Mouse (Mus musculus) adrenal gland (tissue): ENCODE measurements at regions not wholly inside any gene's neighbourhood (a gene's known extent, or its start where the extent isn't known, plus 50 kb on each side); places are given as distances from the start of the nearest gene placed in this dataset.

Experiments used
- intact Hi-C: fragments of 180-260 bp; cut with DNase I; formaldehyde crosslinking; loops from one replicate; pipeline ENCODE4 v1.15.1; 2025

DNA sequence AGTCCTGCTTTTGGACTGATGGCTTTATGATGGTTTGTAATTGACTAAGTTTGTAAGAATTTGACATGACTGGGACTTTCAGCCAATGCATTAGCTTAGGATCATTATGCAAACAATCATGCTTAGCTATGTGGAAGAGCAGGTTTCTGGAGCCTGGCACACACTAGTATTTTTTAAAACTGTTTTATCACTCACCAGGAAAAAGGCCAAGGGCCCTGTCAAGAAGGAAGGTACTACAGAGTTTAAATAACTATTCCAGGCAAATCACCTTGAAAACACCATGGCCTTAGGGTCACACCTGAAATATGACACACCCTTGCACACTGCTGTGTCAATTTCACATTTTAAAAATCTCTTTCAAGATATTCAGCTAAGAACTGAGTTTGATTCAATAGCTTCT is 341.0 kb downstream of the Nr2f2 start:
- intact Hi-C loops: no loop called here

DNA sequence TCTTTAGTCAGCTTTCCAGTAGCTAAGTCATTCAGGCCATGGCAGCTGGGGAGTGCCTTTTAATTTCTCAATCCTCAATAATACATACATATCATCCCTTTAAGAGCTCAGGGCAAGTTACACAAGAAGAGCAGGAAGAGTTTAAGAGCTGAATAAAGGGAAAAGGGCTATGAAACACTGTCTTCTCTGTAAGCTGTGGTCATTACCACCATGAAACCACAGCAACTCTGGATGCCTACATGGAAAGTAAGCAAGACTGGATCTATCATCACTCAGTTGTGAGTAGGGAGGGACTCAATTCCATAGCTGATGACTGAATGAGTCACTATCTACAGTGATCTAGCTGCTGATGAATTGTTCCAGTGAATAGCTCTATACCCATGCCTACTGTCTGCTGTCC is 349.9 kb downstream of the Nr2f2 start:
- intact Hi-C loops: no loop called here

DNA sequence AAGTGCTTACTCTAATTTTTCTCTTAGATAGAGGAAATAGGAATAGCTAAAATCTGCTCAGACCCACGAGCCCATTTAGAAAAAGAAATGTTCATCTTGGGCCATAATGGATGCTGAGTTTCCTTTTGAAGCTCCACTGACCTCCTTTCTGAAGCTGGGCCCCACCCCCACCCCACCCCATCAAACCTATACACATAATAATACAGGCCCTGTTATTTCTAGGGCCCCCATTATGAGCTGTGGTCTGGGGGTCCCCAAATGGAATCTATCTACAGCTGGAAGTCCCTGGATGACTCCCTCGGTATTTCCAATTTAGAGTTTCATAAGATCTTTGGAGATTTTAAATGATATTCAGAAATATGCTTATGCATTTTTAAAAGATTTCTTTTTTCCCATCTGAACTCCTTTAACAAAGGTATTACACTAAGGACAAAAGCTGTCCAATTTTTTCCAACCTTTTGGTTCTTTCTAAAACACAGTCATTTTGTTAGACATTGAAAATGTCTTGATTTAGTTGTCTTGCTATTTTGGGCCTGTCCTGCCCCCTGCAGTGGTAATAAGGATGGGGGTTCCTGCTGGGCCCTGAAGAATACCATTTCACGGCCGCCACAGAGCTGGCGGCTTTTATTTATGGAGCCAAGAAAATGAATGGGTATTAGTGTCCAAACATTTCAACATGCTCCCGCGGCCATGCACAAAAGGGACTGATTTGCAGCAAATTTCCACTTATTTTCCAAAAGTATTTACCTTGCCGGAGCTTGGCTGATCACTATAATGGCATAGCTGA is 363.1 kb downstream of the Nr2f2 start:
- intact Hi-C loops: no loop called here

DNA sequence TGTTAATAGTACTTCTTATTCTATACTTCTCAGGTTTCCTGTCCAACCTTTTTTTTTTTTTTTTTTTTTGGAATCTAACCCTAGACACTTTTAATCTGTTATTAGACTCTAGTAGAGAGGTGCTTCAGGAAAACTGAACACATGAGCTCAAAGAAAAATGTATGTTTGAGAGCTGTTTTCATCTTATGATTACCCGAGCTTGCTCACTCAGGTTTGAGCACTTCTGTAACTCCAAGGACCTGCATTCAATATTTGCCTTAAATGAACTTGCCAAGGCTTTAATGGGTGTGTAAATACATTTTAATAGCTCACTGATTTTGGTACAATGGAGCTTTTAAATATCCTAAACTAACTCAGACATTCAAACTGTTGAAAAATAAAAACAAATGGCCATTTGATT is 367.8 kb downstream of the Nr2f2 start:
- intact Hi-C loops: loop anchor here (10.0 kb wide), 1 partner anchor 336 kb away; no protein-coding TSS in a partner anchor

DNA sequence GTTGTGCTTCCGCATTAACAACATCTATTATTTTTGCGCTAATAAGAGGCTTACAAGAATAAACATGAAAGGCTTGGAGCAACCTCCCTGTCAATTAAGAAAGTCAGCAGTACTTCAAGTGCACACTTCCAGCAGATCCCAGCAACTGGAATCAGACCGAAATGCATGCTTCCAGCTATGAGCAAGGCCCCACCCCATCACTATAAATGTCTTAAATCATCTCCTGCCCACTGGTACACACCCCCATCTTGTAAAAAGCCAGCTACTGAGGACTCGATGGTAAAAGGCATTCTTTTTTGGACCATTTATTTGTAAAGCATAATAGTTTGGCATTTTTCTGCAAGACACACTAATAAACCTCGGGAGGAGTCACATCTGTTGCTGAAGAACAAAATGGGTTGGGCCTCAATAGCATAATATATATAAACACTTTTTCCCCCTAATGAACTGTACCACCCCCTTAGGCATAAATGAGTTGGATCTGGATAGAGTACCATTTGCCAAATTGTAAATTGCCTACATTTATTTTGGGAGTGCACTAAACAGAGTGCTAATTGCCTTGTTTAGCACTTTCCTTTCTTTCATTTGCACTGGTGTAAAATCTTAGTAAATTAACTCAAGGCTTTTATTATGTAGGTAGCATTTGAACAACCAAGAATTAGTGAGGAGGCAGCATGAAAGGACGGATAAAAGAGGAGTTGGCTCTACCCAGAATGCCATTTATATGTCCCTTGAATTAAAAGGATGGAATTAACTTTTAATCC is 371.8 kb downstream of the Nr2f2 start:
- intact Hi-C loops: loop anchor here (10.0 kb wide), 1 partner anchor 340 kb away; no protein-coding TSS in a partner anchor

DNA sequence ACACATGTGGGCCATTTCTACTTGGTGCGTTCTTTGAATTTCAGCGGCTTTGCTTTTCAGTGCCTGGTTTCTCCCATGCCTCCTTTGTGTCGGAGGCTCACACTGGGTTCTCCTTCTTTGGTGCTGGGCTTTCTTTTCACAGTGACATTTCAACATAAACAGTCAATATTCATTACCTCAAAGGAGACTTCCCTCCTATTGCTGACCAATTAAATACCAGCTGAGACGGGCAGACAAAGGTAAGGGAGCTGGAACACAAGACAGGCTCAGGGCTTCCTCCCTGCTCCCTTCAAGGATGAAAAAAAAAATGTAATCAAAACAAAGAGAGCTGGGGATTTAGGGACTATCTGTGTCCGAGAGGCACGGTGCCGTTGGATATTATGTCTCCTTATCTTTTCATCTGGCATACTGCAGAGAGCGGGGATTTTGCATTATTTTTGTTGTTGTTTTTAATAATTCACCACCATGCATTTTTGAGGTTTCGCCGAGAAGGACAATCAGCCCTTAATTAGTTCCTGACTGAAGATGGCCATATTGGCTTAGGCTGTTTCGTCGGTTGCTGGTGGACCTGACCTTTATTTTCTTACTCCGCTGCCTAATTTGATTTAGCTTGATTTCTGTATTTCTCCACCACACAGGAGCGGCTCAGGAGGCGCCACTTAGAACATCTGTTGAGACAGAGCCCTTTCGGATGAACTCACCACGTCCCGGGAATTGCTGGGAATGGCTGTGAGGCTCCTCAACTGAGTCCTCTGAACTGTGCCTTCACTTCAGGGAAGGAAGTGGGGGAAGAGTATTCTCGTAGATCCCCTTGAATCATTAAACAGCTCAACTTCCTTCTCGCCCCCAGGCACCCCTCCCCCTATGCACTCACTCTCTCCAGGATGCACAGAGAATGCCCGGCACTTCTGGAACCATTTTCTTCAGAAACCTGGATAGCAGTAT is 373.9 kb downstream of the Nr2f2 start:
- intact Hi-C loops: loop anchor here (10.0 kb wide), 1 partner anchor 342 kb away; no protein-coding TSS in a partner anchor

DNA sequence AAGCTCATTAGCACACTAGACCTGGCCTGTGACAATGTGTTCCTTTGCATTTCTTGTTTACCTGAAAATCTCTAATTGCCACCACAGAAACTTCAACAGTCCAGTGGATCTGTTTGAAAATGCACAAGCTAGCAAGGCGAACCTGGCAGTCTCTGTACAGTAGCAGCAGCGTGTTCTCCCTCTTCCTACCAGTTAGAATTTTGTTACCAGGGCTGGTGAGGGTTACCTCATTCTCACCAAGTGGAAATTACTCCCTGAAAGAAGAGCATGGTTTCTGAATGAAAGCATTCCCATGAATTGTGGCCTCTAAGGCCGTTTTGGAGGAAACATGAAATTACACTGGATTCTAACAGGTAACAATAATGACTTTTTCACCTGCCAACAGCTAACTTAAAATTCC is 374.6 kb downstream of the Nr2f2 start:
- intact Hi-C loops: loop anchor here (10.0 kb wide), 1 partner anchor 343 kb away; no protein-coding TSS in a partner anchor

DNA sequence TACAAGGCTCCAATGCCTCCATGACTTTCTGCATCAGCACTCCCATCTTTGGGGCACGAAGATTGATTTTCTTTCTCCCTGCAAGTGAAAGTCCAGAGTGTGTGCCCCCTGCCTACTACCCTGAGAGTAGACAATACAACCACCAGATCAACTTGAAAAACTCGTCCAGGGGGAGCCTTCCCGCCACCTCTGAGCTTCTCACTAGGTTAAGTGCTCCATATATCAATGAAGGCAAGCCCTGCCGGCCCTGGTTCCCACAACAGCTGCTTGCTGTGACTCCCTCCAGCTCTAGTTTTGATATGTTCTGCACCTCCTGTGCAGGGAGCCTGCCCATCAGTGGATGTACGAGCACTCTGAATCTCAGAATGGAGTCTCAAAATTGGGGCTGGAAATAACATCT is 377.8 kb downstream of the Nr2f2 start:
- intact Hi-C loops: no loop called here

DNA sequence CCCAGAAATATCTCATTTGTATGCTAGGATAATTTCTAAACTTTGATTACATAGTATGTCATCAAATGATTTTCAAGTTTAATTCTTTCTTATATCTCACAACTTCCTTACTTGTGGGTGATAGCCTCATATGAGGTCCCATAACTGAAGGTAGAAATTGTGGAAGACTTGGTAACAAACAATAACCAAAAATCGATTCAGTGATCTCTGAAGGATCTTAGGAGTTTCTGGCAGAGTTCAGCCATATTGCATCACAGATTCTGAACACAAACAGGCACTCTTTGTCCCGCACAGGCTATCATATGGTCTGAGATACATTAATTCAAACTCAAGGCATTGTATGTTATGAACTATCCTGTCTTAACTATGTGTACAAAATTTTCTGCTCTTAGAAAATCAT is 385.2 kb downstream of the Nr2f2 start:
- intact Hi-C loops: no loop called here

DNA sequence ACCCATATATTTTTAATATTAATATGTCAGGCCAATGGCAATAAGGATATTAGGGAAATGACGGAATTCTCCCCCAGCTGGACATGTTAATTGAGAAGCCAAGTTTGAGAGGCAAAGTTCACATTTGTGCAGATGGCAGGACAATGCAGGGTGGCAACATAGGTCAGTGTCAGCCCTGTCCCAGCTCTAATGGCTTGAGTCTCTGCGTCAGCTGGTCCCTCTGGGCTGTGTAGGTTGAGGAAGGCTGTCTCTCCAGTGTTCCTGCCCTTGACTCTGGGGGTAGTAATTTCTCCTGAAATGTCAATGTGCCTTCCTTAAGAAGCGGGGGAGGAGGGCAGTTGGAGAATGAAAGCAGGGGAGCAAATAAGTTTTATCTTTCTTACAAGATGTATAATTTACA is 390.2 kb downstream of the Nr2f2 start:
- intact Hi-C loops: no loop called here

DNA sequence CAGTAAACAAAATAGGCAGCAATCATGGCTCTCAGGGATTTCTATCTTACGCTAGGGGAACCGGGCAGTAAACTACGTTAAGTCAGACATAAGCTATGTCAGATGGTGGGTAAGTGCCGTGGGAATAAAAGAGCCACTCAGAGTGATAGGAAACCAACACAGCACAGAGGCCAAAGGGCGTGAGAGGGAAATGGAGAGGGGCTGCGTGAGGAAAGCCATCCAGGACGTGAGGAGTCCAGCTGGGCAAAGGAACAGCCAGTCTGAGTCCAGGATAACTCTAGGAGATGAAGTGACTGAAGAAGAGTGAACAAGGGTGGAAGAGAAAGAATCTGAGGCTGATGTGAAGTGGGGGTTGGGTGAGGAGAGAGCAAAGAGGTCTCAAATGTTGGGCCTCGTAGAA is 402.5 kb downstream of the Nr2f2 start:
- intact Hi-C loops: no loop called here

DNA sequence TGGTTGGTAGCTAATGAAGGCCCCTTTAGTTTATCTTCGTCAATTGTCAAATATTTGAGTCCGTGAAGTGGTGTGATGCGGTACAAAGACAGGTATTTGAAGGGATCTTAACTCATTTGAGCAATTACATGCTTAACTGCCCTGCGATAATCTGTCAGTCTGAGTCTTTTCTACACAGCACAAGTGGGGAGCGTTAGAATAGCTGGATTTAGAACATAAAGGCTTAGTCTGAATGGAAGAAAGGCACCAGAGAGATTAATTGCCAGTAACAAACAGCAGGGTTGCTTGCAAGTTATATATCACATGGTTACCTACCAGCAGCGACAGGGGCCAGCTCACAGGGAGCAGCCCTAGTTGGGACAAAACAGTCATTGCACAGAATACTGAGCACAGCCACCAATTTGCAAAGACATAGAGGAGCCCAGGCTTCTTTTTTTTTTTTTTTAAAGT is 416.3 kb downstream of the Nr2f2 start:
- intact Hi-C loops: no loop called here

DNA sequence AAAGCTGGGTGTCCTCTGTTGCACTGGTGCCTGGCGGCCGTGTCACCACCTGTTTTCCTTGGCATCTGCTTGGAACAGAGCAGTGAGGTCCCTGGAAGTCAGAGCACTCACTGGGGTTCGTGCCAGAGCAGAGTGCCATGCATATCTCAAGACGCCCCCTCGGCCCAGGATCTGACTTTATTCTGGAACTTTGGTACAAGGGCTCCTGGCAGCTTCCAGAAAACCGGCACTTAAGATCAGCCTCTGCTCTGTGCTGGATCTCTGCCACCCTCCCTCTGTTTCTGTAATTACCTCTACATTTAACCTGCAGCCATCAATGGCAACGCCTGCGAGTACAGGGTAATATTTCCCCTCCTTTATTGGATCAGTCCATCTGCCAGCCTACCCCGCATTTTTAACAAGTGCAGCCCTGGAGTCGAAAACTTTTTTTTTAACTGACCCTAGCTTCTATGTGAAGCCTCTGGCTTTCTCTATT is 416.9 kb downstream of the Nr2f2 start:
- intact Hi-C loops: no loop called here

DNA sequence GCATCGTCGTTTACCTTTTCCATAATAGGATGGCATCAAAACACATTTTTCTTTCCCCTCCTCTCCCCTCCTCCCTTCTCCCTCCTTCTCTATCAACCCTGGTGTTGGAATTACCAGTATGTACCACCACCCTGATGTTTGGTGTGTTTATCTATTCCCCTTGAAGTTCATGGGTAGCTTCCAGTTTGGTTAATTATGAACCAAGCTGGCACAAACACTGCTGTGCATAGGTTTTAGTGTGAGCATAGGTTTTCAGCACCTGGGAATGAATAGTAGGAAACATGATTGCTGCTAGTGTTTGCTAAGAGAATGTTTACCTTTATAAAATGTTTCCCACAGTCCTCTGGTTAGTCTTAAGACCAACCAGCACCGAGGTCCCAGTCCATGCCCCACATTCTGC is 420.1 kb downstream of the Nr2f2 start:
- intact Hi-C loops: no loop called here

DNA sequence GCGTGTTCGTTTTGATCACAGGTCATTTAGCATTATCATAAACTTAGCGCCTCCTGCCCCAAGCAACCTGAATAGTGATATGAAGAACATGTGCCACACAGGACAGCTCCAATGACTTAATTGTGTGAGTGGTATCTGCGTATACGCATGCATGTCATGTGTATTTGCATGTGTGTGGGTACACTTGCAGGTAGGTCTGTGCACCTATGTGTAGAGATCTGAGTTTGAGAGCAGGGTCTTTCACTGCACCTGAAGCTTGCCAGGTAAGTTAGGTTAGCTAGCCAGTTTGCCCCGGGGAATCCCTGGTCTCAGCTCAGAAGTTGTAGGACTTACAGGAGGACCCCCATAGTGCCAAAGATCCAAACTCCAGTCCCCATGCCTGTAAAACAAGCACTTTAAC is 424.7 kb downstream of the Nr2f2 start:
- intact Hi-C loops: no loop called here

DNA sequence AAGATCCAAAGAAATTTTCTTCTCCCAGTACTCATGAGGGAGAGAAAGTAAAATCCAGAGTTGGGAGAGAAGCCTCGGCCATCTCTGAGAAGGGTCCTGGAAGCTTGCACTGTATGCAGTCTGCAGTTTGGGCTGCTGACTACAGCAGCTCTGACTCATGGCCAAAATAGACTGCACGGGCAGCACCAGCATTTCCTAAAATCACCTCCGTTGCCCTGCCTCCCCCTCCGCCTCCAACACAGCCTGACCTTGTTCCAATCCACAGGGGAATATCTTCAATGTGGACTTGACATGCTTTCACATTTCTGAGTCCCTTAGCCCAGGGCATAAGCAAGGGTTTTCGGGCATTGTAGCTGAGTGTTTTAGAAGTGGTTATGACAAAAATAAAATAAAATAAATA is 441.3 kb downstream of the Nr2f2 start:
- intact Hi-C loops: no loop called here

DNA sequence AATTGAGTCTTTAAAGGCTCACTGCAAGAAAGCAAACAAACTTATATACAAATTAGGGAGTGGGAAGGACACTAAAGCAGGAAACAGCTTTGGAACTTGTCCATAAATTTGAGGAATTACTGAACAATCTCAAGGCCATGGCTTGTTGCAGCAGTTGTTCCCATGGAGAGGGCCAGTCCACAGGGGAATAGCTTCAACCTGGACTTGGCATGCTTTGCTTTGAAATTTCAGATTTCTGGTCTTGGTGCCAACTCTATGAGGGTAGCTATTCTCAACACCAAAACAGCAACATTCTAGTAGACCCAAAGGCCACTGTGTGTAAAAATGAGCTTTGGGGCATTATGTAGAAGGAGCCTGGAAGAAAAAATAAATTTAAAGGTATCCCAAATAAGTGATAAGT is 442.0 kb downstream of the Nr2f2 start:
- intact Hi-C loops: no loop called here

DNA sequence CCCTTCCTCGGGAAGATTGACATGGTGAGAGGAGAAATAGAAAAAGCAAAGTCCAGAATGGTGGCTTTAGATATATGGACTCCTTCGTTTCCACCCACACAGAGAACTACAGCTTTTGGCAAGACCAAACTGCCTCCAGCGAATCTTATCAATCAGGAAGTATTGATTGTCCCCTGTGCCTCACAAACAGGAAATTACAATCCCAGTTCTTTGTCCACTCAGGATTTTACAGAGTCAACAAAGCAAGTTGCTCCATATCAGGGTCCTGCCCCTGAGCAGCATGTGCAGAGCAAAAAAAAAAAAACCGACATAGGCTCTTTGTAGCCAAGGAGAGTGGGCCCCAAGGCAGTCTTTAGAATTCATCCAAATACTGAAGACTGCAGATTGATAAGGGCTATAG is 454.8 kb downstream of the Nr2f2 start:
- intact Hi-C loops: no loop called here

DNA sequence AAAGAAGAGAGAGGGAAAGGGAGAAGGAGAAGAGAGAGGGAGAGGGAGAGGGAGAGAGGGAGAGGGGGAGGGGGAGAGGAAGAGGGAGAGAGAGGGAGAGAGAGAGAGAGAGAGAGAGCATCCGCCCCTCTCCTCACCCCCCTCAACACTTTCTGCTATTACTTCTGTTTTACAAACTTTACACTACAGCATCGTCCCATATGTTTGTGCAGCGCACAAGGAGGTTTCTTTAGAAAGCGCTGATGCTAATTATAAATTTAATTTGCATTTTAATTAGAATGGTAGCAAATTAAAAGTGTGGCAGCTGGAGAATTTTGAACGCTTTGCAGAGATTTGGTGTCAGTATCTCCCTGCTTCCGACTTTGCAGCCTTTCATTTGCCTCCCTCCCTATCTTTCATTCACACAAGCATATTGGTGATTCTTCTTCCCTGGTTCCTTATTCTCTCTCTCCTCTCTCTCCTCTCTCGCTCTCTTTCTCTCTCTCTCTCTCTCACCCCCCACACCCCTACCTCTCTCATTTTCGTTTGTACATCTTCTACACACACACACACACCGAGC is 476.0 kb downstream of the Nr2f2 start:
- intact Hi-C loops: no loop called here

DNA sequence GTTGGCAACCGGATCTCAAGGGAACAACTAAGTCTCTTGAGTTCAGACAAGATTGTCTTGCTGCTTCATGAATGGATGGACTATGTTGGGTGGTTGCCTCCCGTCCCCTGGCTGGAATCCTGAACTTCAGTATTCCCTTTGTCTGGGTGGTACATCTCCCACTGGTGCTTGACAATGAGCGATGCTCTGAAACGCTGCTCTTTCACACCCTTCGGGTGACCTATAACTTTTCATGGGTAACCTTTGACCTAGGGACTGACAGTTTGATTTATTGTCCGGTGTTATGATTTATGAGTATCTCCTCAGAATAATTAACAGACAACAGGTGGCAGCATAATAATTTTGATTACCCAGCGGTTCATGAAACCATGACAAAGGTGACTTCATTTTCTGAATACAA is 478.3 kb downstream of the Nr2f2 start:
- intact Hi-C loops: no loop called here

DNA sequence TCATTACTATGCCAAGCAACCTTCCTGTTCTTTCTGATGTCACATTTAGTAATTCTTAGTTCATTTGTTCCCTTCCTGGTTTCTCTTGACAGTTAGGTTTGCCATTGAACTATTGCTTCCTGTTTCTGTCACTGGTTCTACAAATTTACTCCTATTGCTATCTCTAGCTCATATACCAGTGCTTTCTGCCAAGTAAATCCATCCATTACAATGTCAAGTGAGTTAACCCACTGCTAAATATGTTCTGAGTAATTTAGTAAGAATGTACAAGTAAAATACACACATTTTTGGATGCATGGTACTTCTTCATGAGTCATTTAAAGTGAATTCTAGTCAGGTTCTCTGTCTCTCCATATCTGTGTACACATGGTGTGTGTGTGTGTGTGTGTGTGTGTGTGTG is 489.5 kb downstream of the Nr2f2 start:
- intact Hi-C loops: no loop called here
